Mouse (Mus musculus) layer of hippocampus, adult 8-10 months (tissue): ENCODE data around the gene Dmbt1. TPM values are rescaled to one million over a fixed set of nuclear protein-coding genes. Genes with fewer than 3 reads are reported as not detected.
"Not testable (repeated sequence)": the region's sequence is repeated elsewhere in the genome, so short reads cannot be mapped to it uniquely, and the experiment has no call there.

Experiments used
- DNase-seq, 2 experiments: peaks; one replicate each; pipeline ENCODE4 v3.0.0; 2022; ENCODE audit warnings: low spot score in 2 of 2
- total RNA-seq, 4 experiments: library from RNA; stranded (reverse); gene quantifications; 2 replicates each; pipeline ENCODE4 v1.2.4; 2022

Dmbt1 gene
- total RNA-seq, 4 experiments from 2014 or later: not detected

DNA sequence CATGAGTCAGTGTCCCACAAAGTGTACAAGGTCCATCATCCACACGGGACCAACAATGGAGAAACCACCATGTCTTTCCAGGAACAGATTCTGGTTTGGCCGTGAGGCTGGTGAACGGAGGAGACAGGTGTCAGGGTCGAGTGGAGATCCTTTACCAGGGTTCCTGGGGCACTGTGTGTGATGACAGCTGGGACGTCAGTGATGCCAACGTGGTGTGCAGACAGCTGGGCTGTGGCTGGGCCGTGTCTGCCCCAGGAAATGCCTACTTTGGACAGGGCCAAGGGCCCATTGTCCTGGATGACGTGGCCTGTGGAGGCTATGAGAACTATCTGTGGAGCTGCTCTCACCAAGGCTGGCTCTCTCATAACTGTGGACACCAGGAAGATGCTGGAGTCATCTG, 18.0 kb downstream of the Dmbt1 start:
- not testable (repeated sequence) for DNase-seq

DNA sequence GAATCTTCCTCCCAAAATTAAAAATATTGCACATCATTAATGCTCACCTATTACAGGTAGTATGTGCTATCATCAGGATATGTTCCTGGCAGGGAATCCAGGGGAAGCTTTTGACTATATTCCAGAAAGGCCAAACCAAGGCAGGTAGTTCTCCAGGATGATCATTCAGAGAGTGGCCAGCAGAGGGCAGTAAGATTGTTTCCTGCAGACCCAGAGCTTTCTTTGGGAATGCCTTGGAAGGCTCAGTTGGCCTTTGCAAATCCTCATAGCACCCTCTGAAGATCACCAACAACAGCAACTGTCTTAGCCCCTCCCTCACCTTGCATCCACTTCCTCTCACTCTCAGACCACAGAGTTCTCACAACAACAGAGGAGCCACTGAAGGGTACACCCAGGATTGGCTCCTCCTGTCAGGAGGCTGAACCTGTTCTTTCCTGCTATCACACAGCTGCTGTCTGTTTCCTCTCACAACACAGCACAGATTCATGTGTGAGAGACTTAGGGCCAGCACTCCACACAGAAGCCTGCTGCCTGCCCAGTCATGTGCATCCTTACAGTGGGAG, 23.0 kb downstream of the Dmbt1 start:
- DNase-seq: no peak

DNA sequence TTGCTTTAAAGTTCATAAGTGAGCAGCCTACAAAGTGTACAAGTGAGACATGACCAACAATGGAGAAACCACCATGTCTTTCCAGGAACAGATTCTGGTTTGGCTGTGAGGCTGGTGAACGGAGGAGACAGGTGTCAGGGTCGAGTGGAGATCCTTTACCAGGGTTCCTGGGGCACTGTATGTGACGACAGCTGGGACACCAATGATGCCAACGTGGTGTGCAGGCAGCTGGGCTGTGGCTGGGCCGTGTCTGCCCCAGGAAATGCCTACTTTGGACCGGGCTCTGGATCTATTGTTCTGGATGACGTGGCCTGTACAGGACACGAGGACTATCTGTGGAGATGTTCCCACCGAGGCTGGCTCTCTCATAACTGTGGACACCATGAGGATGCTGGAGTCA, 26.1 kb downstream of the Dmbt1 start:
- DNase-seq: not testable (repeated sequence)

DNA sequence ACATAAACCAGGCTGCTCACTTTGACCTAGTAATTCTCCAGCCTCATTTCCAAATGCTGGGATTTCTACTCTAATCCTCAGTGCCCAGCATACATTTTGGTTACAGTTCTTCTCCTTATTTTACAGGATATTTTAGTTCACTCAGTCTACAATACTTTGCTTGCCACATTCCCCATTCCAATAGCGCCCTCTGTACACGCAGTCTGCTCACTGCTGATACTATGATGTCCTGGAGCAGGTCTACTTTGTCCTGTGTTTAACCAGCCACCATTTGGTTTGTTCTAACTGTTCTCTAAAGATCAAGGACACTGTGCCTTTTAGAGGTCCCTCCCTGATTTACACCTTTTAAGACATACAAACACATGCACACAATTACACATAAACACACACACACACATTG, 28.0 kb downstream of the Dmbt1 start:
- DNase-seq: not testable (repeated sequence)

DNA sequence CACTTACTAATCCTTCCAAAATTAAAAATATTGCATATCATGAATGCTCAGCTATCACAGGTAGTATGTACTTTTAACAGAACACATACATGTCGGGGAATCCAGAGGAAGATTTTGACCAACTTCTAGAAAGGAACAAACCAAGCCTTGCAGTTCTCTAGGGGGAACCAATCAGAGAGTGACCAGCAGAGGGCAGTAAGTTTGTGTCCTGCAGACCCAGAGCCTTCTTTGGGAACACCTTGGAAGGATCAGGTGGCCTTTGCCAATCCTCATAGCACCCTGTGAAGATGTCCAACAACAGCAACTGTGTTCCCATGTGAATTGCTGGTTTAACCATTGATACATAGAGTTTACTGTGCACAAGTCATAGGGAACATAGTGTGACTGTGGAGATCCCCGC, 30.7 kb downstream of the Dmbt1 start:
- DNase-seq: no peak

DNA sequence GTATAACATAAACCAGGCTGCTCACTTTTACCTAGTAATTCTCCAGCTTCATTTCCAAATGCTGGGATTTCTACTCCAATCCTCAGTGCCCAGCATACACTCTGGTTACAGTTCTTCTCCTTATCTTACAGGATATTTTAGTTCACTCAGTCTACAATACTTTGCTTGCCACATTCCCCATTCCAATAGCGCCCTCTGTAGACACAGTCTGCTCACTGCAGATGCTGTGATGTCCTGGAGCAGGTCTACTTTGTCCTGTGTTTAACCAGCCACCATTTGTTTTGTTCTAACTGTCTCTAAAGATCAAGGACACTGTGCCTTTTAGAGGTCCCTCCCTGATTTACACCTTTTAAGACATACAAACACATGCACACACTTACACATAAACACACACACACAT, 36.3 kb downstream of the Dmbt1 start:
- DNase-seq: peak; percentile 11 to 17

DNA sequence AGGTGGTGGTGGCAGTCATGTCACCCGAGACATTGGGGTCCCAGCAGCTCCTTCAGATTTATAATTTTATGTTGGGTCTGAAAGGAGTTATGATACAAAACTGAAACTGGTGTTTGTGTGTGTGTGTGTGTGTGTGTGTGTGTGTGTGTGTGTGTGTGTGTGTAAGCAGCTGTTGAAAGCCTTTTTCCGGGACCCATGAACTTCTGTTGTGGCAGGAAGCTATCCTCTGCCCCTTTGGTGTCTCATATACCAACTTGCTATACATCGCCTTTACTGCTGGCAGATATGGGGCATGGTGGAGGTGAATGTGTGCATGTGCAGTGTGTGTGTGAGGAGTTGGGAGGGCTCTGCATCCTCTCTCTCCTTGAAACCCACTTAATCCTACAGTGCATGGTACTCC, 41.6 kb downstream of the Dmbt1 start:
- not testable (repeated sequence) for DNase-seq

DNA sequence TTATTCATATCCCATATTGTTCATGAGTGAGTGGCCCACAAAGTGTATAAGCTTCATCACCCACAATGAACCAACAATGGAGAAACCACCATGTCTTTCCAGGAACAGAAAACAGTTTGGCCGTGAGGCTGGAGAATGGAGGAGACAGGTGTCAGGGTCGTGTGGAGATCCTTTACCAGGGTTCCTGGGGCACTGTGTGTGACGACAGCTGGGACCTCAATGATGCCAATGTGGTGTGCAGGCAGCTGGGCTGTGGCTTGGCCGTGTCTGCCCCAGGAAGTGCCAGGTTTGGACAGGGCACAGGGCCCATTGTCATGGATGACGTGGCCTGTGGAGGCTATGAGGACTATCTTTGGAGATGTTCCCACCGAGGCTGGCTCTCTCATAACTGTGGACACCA, 42.2 kb downstream of the Dmbt1 start:
- not testable (repeated sequence) for DNase-seq

DNA sequence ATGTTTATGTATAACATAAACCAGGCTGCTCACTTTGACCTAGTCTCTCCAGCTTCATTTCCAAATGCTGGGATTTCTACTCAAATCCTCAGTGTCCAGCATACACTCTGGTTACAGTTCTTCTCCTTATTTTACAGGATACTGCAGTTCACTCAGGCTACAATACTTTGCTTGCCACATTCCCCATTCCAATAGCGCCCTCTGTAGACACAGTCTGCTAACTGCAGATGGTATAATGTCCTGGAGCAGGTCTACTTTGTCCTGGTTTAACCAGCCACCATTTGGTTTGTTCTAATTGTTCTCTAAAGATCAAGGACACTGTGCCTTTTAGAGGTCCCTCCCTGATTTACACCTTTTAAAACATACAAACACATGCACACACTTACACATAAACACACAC, 44.1 kb downstream of the Dmbt1 start:
- peak in 1 of 2 experiments; percentile 11 for DNase-seq

DNA sequence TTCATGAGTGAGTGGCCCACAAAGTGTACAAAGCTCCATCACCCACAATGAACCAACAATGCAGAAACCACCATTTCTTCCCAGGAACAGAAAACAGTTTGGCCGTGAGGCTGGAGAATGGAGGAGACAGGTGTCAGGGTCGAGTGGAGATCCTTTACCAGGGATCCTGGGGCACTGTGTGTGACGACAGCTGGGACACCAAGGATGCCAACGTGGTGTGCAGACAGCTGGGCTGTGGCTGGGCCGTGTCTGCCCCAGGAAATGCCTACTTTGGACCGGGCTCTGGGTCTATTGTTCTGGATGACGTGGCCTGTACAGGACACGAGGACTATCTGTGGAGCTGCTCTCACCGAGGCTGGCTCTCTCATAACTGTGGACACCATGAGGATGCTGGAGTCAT, 50.5 kb downstream of the Dmbt1 start:
- not testable (repeated sequence) for DNase-seq

DNA sequence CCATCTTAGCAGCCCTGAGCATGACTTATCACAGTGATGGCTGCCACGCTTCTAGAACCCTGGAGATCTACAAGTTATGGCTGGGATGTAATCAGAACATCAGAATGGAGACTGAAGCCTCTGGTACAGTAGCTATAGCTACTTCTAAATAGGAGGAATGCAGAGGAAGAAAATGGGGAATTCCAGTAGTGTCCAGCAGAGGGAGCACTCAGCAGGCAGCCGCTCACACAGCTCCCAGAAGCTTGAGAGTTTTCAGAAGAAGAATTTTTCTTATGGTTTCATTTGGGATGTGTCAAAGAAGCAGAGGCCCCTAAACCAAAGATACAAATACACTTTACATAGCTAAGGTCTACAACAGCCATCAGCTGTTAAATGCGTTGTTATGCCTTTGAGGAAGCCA, 80.6 kb downstream of the Dmbt1 start:
- peak; percentile 6 to 78 for DNase-seq

DNA sequence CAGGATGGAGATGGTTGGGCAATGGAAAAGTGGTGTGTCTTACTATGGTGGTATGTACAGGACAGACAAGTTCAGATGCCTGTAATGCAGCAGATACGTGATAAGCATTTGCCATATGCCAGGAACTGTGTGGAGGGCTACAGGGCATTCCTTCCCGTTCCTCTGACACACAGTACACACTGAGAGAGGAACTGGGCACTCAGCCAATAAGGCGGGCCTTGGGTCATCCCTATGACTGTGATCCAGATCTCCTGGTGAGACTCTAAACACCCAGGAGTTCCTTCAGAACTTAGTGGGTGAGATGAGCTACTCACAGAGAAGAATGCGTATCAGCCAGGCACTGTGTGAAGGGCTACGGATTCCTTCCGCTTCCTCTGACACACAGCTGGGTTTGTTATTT, 81.8 kb downstream of the Dmbt1 start:
- DNase-seq: no peak

DNA sequence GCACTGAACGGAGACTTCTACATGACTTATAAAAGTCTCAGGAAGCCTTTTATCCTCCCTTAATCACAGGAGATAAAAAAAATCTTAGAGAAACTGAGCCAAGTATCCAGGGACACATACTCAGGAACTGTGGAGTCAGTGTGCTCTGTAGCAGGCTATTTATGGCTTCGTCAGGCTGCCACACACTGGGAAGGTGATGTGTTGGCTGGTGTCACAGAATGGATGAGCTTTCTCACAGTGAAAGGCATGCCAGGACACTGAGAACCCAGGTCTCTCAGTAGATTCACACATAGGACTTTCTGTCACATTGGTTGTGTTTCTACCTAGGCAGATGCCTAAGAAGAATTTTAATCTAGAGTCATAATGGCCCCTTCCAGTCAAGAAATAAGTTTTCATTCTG, 82.6 kb downstream of the Dmbt1 start:
- no peak for DNase-seq

DNA sequence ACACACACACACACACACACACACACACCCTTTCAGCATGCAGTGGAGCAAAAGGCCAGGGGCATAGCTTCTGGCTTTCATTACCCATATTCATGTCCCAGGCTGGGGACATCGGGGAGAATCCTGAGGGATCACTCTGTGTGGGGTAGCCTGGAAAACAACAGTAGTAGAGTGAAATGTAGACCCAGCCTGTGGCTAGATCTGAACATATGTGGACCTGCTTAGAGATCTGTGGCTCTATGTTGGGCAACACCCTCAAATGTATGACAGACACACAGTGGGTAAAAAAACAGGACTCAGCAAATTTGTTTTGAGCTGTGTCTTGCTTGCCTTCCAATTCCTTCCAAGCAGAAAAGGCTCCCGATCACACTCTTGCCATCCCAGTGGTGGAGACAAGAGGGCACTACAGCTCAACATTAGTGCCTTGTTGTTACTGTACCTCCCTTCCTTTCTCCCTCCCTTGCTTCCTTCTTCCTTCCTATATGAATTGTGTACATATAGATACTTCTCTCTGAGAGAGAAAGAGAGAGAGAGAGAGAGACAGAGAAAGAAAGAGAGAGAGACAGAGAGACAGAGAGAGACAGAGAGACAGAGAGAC, 90.5 kb downstream of the Dmbt1 start:
- no peak for DNase-seq

DNA sequence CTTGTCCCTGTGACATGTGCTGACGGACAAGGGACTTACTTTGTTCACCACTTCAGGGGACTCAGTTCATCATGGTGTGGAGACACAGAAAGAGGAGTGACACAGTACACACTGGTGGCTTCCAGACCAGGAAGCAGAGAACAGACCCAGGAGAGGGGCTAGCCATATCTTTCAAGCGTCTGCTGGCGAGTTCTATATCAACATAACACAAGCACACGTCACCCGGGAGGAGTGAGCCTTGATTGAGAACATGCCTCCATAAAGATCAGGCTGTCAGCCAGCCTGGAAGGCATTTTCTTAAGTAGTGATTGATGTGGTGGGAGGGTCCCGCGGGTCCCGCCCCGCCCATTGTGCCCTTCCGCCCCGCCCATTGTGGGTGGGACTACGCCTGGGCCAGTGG, 98.2 kb downstream of the Dmbt1 start:
- DNase-seq: no peak

DNA sequence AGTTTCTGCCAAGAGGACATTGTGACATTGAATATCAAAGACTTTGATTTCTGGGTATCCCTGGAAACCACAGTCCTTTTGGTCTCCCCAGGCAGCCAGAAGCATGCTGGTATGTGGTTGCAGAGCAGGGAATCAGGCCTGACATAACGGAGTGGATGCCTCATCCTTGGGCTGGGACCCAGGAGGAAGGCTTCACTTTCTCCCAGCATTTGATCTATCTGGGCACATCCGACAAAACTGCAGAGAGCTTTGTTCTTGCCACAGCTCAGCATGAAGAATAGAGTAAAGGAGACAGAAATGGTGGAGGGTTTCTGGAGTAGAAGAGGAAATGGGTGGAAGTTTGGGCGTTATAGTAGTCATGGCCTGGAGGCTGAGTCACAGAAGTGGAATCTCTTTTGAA, 101.3 kb downstream of the Dmbt1 start:
- no peak for DNase-seq

DNA sequence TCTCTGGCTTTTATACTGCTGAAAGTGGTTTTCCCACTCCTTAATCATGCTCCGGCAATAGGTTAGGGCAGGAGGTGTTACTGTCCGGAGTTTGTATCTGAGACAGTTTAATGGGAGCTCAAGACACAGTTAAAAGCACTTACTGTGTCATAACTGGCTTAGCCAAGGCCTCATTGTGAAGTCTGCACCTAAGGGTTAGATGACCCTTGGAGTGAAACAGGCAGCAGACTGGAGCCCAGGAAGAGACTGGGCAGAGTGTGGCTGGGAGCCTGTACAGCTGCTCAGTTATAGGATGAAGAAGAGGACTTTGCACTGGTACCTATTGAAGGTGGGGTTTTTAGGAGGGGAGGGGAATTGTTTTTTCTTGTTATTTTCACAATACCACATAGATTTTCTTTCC, 114.4 kb downstream of the Dmbt1 start, which contains the start of gene 4933402N03Rik:
Gene 4933402N03Rik, minus strand, starts transcription at position 101 of the 400 bp plus-strand sequence.
- no peak for DNase-seq

DNA sequence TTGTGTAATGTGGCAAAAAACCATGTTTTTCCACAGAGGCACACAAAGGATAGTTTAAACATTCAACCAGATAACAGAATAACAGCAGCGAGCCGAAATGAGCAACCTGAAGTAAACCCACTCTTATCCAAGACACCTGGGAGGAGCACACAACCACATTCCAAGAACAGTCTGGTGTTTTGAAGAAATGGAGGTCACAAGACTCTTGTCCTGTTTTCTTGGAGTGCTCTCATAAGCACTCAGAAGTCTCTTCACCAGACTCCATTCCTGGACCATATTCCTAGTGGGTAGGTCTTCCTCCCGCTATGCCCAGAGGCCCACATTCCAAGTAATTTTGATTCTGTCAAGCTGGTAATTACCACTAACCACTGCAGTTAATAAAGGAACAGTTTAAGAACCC, 118.3 kb downstream of the Dmbt1 start:
- DNase-seq: no peak

DNA sequence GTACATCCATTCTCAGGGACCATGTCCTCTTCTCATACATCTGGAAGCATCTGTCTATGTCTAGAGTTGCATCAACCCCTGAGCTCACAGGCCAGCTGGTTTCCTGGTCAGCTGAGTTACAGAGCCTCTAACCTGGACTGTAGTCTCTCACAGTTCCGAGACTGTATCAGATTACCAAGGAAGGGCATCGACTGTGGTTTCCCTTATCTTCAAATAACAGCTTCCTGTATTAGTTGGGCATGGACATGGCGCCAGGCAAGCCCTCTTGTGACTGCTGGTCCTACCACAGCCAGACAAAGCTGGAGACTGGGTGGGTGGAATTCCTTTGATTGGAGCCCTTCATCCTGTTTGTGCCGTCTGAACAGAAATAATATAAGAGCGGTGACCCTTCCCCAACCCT, 121.2 kb downstream of the Dmbt1 start:
- DNase-seq: no peak

DNA sequence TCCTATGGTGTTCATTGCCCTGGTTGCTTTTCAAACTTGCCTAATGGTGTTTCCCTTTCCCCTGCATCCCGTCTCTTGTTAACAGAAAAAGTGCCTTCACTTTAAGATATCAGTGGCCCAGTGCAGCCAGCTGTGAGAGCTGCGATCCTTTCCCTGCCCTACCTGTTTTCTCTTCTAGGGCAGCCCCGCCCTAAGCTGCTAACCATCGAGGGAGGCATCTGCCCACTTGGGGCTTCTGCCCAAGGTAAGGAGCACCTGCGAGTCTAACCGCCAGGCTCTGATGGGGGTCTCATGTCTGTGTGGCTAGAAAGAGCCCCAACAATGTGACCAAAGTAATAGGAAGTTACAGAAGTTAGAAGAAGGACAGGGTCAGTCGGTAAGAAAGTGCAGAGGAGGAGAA, 130.4 kb downstream of the Dmbt1 start:
- DNase-seq: no peak

DNA sequence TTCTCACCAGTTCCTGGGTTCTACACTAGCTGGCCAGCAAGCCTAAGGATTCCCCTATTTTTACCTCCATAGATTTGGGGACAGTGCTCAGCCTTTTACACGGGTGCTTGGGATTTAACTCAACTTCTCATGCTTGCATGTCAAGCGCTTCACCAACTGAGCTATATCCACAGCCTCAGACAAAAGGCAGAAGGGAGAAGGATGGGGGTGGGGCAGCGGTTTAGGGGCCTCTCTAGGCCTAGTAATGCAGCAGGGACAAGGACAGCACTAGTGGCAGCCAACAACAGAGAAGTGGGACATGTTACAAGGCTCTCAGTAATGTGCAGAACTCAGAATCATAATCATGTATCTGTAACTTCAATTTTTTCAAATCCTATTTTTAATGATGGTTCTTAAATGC, 135.9 kb downstream of the Dmbt1 start:
- DNase-seq: no peak

DNA sequence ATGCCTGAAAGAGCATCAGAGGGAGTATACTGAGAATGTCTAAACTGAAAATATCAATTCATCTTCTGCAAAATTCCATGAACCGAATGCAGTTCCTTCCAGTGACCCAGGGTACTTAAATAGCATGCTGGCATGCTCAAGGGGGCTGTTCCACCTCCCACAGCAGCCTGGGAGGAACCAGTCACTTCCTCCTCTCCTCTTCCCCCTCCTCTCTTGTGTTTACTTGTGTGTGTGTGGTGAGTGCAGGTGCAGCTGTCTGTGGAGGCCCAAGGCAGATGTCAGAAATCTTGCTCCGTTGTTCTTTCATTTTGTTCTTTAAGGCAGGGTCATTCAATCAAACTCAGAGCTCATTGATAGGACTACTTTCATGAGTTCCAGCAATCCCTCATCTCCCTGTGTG, 137.2 kb downstream of the Dmbt1 start:
- DNase-seq: no peak
